Mouse (Mus musculus) regulatory T cell (primary cell): Measurements from ENCODE around the gene Col12a1.

Experiments
- in situ Hi-C: fragments of 300-600 bp; cut with MboI, MseI; formaldehyde crosslinking; loops from one replicate; pipeline ENCODE4 v1.15.1; 2025; ENCODE audit warnings: high pct_unique_total_duplicates

The Col12a1 gene

DNA sequence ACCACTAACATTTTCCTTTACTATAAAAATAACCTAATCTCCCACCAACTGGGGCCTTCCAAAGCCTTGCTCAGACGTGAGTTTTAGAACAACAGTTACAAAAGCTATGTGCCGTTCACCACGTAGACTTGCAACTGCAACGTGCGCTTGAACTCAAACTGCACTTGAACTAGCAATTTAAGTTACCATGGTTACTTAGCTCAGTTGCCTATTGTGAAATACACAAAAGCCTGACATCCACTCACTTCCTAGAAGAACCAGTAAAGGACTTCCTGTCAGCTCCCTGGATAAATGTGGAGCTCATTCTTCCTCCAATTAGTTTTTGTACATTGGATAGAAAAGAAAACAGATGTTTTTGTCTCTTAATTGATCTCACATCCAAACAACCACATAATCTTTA lies 112.9 kb downstream of the Col12a1 start:
- in situ Hi-C loops, result no loop called here

GRCm38 (mm10) chr9:79604546-79604945 lies 114.1 kb downstream of the Col12a1 start:
- in situ Hi-C loops, result no loop called here

DNA sequence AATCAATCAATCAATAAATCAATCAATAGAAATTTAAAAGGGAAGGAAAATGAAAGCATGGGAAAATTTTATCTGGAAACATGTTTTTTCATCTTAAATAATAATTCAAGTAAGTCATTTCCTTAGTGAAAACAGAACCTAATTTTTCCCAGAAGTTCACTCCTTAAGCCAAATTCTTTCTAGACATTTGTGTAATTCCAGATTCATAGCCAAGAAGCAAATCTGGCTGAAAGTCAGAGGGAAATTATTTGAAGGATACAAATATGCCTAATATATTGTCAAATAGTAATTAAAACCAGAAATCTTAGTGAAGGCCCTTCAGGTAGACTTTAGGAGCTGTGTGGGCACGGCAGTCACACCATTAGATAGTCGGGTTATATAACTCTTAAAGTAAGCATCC lies 115.2 kb downstream of the Col12a1 start:
- in situ Hi-C loops, result no loop called here

DNA sequence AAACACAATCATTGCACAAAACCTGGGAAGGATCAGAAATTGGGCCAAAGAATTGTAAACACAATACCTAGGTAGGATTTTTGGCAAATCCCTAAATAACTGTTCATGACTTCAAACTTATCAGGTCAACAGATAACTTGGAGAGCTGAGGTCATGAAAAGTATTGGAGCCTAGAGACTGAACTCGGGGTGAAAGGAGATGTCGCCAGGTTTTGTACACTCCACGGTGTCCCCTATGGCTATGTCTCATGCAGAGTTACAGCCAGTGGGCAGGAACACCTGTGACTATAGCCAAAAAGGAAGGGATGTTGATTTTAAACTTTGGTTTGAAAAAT lies 118.4 kb downstream of the Col12a1 start:
- in situ Hi-C loops, result no loop called here

- in situ Hi-C loops, result no loop called here
These were observed 119.0 kb downstream of the Col12a1 start for GRCm38 (mm10) chr9:79599395-79600236.

DNA sequence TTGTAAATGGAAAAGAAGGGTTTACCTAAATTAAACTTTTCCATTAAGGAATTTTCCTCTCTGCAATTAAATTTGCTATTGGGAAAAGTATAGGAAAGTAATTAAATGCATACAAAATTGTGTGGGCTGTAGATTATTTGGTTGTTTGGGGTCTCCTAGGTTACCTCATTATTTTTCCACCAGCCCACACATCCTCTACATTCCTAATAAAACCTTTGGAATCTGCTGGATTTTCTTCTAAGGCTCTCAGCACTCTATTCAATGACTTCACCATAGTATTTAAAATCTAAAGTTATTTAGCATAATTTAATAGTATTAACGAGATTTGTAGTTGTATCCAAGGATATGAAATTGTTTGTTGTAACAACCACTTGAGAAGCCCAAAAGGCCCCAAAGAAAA lies 120.1 kb downstream of the Col12a1 start:
- in situ Hi-C loops, result no loop called here

GRCm38 (mm10) chr9:79586415-79587195 lies 132.0 kb downstream of the Col12a1 start:
- in situ Hi-C loops, result no loop called here

- in situ Hi-C loops, result no loop called here
These were observed 151.8 kb downstream of the Col12a1 start for GRCm38 (mm10) chr9:79566838-79567237.

DNA sequence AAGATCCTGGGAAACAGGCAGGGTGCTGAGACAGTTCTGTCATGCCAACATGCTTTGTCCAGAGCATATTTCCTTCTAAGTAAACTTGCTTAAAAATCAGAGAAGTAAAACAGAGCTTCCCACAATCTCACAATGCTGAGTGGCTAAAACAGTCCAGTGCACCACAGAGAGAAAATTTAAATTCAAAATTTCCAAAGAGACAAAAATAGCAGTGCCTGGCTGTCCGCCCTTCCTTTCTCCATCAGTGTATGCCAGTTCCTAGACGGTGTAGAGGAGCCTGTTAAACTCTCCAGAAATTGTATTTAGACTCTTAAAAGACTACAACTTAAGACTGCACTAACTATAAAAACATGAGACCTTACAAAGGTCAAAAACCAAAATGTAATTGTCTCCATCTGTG lies 165.3 kb downstream of the Col12a1 start:
- in situ Hi-C loops, result no loop called here
